In genomic region chr2:32921801-32922380, GRCm38 (mm10) we compare ENCODE assay signal across 1 mouse cellular context.
TF ChIP-seq lines count a peak whose summit lies in the region.

No protein-coding gene starts in this region.

TF ChIP-seq in myocyte, 11 proteins besides CTCF, POLR2A, EP300 and RAD21 (continued from another document):
- TF ChIP-seq TCF3 (IDR thresholded peaks at IDR 0.05; ENCODE audit: insufficient read length, low read depth): no peak
- TF ChIP-seq SRF (IDR thresholded peaks at IDR 0.05; ENCODE audit: control insufficient read depth, insufficient read length, low read depth): no peak
- TF ChIP-seq MYOD1 (IDR thresholded peaks at IDR 0.05; ENCODE audit: control insufficient read depth in 1 of 3, insufficient read length in 2 of 3, low read depth in 2 of 3): no peak
- no peak for TF ChIP-seq REST (IDR thresholded peaks at IDR 0.05; ENCODE audit: insufficient read depth, insufficient read length)
